Mouse (Mus musculus) cerebellum, postnatal 25 days (tissue): ENCODE measurements around the gene Prph.
A peak's percentile ranks its signal among the peaks of the same experiment; 100 is the strongest.
"Not testable (repeated sequence)": the region's sequence is repeated elsewhere in the genome, so short reads cannot be mapped to it uniquely, and the experiment has no call there.

Experiments
- DNase-seq, 2 experiments: peaks; one replicate each; pipeline ENCODE4 v3.0.0; 2021; ENCODE audit warnings: mixed read lengths in 2 of 2

The Prph gene

DNA sequence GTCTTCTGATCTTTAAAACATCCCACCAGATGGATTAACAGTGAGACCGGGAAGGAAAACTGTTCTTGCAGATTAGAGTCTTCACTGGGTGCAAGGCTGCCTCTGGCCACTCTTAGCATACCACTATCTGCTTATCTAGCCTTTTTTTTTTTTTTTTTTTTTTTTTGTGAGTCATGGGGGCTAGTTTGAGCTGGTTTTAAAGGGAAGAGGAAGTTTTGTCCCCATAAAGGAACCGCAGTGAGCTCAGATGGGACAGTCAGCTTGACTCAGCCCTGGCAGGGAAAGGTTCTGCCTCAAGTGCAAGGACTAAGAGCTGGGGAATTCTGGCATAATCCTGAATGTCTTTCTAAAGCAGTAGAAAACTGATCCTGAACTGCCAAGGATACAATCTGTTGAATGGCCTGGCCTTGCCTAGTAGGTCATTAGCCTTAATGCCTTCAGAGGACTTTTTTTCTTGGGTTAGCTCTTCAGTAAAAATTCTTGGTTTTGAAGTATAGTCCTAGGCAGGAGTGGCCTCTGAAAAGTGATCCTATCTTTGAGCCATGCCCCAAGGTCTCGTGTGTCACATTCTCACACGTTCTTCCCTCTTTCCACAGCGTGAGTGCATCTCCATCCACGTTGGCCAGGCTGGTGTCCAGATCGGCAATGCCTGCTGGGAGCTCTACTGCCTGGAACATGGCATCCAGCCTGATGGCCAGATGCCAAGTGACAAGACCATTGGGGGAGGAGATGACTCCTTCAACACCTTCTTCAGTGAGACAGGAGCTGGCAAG, 21.3 kb upstream of the Prph start:
- peak in 1 of 2 experiments; percentile 36 for DNase-seq

DNA sequence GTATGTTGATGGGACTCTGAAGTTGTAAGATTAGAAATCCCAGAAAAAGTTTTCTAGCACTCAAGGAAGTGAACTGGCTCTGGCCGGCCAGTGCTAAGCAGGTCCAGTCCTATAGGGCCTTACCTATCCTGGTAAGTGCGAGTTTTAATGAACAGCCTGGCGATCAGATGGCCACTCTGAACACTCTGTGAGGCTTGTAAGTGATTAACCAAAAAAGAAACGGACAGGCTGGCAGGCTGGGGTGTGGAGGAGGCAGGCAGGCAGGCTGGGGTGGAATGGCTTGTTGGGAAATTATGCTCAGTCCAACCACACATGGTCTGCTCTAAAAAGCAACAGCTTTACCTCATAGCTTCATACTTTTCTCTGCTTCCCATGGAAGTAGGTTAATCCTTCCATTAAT, 19.5 kb upstream of the Prph start:
- DNase-seq = no peak

DNA sequence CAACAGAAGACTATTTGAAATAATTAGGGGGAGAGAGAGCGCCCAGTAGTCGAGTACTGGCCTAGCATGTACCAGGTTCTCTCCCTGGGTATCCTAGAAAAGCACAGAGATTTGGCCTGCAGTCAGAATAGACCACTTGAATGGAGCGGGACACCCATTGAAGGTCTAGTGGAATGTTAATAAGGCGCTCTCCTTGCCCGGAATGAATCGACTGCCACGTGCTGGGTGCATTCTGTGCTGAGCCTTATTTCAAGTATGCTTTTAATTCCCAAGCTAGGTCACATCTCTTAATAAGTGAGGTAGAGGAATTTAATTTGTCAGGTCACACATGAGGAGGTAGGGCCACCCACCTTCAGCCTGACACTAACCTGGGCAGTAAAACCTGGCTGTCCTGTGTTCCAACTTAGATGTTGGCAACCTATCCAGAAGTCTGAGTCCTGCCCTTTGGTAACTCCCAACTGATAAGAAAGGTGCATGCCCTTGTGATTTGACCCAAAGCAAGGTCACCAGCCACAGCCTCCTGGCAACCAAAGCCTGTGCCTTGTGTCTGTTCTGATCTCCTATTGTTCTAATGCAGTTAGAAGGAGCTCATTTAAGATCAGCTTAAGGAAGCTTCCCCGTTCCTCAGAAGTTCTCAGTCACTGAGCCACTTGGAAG, 18.6 kb upstream of the Prph start:
- DNase-seq = no peak

DNA sequence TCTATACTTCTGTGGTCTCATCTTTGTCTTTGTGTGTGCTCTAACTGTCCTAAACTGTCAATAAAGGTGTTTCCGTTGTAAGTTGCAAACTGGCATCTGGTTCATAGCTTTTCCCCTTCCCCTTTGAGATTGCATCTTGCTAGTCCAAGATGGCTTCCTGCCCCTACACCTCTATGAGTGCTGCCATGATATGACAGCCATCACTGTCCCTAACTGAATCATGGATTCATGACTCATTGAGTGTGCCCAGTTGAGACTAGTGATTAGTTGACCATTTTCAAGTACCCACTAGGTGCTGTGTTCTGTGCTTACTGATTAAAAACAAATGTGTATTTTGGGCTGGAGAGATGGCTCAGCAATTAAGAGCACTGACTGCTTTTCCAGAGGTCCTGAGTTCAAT, 16.9 kb upstream of the Prph start:
- DNase-seq = no peak

DNA sequence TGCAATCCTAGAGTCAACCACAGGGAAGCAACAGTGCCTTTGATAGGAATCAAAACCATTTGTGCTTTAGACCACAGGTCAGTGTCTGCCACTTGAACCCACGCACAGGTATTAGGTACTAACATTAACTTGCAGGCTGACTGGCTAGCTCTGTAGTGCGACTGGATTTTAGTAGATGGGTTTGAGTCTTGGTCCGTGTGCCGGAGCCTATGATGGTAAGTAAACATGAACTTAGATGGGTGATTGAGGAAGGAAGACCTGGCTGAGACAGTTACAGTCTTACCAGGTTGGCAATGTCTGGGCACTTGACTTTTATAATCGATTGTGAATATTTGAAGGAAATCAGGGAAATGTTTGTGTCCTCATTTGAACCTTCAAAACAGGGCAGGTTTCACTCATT, 16.2 kb upstream of the Prph start:
- DNase-seq = no peak

DNA sequence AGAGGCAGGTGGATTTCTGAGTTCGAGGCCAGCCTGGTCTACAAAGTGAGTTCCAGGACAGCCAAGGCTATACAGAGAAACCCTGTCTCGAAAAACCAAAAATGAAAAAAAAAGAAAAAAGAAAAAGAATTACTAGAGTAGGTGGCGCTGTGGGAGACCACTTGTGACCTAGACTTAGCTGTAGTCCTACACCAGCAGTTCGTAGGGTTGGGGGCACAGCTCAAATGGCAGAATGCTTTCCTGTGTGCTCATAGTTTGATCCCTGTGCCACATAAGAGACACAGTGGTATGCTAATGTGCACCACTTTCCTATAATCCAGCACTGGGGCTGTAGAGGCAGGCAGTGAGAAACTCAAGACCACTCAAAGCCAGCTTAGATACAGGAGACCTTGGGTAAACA, 15.7 kb upstream of the Prph start:
- DNase-seq = no peak

DNA sequence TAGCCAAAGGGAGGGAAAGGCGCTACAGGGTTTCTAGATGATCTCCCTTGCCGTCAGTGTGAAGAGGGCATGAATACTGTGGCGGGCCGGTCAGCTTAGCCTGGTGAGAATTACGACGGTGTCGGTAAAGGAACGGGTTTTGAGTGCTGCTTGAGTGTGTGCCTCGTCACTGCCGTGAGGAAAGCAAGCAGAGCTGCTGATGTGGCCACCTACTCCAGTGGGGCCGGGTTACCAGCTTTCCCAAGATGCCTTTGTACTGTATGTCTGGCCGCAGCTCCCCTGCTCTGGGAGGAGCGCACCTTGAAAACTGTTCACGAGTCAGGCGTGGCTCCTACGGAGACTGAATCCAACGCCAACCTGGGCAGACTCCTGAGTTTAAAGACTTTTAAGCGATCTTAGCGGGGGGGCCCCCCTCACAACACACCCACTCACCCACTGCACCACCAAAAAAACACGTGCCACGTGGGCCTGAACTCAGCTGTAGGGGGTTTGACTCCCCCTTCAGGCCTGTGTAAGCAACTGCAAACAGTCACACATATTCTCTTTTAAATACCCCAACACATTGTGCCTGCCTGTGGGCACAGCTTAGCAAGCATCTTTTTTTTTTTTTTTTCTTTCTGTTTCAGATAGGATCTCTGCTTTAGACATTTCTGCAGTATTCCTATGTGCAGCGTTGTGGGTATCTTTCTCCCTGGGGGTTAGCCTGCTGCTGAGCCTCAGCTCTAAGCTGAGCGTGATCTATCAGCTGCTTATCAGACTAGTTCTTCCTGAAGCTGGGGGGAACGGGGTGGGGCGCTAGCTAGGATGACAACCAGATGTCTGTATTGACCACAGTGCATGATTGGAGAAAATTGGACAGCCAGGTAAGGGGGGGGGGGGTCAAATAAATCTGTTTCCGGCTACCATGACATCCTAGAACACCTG, 14.7 kb upstream of the Prph start:
- no peak for DNase-seq

DNA sequence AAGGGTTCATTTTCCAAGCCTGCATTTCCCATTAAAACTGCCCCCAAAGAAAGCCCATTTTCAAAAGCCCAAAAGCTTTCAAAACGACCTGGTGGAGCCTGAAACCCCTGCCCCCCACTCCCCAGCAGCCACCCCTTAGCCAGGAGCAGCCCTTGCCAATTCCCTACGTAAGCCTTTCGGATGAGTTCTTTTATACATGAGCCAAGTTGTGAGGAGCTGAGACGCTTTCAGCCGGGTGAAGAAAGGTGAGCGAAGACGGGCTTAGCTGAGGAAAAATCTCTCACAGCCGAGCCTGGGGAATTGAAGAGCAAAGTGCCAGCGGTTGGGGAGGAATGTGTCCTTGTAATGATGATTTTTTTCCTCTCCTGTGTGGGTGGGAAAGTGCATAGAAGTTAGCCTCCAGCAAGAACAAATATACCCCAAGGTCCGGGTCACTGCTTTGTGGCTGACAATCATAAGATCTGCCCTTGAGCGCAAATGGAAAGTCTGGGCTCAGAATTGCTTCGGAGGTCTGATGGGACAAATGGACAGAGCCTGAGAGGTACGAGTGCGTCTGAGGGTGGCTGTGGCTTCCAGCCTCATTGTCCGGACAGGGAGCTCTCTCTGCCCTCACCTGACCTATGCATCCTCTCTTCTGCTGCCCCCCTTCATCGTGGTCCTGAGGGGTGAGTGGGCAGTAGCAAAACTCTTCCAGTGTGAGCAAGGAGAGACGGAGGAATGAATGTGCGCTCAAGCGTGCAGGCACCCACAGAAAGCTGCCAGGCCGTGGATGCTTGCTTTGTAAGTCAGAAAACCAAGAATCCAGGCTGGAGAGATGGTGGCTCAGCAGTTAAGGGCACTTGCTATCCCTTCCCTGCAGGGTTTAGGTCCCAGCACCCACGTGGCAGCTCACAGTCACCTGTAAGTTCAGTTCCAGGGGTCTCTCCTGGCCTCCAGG, 13.8 kb upstream of the Prph start:
- DNase-seq = no peak

DNA sequence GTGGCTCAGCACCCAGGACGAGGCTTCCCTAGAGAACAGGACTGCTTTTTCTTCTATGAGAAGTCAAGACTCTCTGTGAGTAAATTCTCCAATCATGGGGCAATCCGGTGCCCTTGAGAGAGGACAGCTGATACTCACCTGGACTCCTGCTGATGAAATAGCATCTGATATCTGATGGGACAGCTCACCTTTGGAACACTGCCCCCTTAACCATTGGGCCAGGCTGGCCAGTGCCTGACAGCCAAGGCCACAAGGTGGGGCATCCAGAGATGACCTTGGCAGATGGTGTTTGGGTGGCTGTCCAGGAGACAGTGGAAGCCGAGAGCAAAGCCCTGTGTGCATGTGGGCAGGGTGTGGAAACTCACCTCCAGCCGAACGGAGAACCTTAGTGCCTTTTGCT, 12.6 kb upstream of the Prph start:
- DNase-seq = no peak

DNA sequence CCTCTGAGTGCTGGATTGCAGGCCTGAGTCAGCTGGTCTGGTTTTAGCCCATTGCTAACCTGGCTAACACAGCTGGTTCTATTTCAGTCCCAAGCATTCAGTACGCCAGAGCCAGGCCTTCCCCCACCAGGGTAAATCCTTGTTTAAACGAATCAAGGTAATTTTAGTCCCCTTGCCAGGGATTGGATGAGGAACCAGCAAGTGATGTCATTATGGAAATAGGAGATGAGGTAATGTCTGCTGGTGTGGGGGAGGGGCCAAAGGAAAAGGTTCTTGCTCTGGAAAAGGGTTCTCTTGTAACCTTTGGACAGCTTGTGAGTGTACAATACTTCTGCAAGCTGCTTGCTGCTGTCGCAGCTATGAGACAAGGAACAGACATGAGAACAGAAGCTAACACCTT, 10.1 kb upstream of the Prph start:
- no peak for DNase-seq

DNA sequence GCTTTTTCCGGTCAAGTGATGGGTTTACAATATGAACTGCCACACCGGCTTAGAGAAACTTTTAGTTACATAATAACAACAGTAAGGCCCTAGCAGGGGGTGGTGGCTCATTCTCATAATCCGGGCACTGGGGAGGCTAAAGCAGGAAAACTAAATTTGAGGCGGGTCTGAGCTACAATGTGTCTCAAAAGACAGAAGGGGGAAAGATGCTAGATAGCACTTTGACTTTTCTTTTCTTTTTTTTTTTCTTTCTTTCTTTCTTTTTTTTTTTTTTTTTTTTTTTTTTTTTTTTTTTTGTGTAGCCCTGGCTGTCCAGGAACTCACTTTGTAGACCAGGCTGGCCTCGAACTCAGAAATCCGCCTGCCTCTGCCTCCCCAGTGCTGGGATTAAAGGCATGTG, 9.2 kb upstream of the Prph start:
- DNase-seq = not testable (repeated sequence)

DNA sequence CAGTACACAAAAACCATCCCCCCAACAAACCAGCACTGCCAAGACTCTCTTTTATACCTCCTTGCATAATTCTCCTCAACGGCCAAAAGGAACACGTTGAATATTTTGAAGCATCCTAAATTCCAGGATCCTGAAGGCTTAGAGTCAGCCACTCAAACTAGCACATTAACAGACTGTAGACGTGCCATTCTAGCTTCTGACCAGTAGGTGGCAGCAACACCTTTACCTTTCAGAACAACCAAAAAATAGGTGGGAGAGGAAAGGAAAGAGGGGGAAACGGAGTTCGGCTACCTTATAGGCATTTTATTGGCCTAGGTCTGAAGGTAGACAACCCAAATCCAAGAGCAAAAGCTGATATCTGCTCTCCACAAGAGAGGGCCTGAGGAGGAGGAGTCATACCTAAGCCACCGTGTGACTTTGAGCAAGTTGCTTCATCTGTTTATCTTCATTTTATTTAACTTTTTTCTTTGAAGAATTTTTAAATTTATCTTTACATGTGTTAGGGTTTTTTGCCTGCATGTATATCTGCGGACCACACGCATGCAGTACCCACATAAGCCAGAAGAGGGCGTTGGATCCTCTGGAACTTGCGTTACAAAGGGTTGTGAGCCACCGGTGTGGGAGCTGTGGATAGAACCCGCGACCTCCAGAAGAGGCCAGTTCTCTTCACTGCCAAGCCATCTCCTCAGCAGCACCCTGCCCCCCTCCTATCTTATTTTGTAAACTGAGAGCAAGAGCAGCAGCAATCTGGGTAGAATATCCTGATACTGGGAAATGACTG, 5.3 kb upstream of the Prph start:
- DNase-seq = peak; percentile 64 to 69

DNA sequence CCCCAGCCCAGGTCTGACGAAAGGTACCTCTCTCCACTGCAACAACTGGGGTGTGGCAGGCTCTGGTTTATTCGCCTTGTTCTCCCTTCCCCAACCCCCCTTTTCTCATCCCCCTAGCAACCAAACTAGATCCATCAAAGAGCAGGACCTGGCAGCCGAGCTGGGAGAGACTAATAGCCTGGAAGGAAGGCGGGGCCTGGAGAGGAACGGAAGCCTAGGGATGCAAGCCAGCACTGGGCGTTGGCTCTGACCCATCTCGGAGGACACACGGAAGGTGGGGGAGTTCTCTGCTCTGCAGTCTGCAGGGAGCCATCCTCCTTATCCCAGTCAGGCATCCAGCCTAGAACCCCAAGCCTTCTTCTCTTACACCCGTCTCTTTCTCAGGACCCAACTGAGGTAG, 1.6 kb upstream of the Prph start:
- no peak for DNase-seq

DNA sequence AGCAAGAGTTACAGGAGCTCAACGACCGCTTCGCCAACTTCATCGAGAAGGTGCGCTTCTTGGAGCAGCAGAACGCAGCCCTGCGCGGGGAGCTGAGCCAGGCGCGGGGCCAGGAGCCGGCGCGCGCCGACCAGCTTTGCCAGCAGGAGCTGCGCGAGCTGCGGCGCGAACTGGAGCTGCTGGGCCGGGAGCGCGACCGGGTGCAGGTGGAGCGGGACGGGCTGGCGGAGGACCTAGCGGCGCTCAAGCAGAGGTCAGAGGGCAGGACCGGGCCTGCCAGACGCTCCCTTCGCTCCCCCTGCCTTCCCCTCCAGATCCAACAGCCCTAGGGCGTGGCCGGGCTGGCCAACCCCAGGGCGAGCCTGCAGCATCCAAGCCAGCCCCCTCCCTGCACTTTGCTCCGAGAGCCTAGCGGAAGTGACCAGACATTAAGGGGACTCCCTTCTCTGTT, 562 bp downstream of the Prph start:
- DNase-seq = peak; percentile 54 to 70

DNA sequence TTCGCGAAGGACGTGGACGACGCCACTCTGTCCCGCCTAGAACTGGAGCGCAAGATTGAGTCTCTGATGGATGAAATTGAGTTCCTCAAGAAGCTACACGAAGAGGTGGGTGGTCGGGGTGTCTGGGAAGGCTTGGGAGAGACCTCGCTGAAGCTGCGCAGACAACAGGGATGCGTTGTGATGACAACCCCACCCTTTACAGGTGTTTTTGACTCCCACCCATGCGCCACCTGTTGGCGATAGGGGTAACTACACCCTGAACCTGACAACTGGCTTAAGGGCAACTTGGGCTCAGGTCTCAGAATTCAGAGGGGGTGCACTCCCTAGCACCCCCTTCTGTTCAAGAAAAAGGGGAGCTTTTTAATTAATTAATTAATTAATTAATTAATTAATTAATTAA, 1.4 kb downstream of the Prph start:
- DNase-seq = peak; percentile 34 to 65

DNA sequence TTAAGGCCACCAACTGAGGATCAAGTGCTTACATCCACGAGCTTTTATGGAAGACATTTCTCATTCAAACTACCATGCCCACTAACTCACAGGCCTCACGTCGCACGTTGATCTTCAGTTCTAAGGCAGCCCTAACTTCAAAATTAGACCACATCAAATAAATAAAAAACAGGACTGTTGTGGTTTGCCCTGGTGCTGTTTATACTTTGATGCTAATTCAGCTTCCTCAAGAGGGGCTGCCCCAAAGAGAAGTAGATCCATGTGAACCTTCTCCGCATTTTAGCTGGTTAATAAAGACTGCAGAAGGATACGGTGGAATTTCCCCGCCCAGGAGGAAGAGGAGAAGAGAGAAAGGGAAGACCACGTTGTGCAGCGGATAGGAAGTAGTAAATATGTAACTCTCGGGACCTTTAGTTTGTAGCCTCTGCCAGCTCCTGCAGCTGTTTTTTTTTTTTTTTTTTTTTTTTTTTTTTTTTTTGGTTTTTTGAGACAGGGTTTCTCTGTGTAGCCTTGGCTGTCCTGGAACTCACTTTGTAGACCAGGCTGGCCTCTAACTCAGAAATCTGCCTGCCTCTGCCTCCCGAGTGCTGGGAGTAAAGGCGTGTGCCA, 10.7 kb downstream of the Prph start:
- DNase-seq = no peak

DNA sequence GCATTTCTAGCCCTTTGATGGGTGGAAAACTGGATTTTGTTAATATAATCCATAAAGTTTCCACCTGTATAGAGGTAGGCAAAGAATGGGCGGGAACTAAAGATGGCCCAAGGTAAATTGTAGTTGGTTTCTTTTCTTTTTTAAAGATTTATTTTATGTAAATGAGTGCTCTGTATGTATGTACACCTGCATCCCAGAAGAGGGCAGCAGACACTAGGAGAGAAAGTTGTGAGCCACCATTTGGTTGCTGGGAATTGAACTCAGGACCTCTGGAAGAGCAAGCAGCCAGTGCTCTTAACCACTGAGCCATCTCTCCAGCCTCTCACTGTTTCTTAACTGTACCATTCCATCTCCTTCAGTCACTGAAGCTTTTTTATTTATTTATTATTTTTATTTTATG, 17.0 kb downstream of the Prph start:
- no peak for DNase-seq

DNA sequence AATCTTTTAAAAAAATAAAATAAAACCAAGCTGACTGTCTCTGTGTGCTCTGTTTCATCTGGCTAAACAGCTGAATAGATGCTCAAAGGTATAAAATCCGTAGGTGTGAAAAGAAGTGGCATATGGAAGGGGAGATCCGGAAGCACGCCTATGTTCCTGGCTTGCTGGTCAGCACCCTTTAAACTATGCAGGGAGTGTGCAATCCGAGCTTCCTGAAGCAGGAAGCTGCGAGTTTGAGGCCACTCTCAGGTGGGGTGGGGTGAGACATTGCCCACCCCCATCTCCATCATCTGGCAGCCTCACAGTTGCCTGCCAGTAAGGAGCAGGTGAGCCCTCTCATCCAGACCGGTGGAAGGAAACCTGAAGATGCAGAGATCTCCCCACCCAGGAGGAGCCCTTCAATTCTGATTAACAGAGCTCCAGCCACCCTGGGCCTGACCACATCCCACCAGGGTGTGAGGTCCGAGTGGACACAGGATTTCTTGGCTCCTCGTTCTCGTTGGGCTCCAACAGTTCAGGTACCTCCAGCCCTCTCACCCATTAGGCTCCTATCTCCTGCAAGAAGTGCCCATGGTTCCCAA, 19.1 kb downstream of the Prph start, which contains the start of gene Troap:
TSS of gene Troap (plus strand) at position 557 of the 581 bp plus-strand sequence.
- no peak for DNase-seq

DNA sequence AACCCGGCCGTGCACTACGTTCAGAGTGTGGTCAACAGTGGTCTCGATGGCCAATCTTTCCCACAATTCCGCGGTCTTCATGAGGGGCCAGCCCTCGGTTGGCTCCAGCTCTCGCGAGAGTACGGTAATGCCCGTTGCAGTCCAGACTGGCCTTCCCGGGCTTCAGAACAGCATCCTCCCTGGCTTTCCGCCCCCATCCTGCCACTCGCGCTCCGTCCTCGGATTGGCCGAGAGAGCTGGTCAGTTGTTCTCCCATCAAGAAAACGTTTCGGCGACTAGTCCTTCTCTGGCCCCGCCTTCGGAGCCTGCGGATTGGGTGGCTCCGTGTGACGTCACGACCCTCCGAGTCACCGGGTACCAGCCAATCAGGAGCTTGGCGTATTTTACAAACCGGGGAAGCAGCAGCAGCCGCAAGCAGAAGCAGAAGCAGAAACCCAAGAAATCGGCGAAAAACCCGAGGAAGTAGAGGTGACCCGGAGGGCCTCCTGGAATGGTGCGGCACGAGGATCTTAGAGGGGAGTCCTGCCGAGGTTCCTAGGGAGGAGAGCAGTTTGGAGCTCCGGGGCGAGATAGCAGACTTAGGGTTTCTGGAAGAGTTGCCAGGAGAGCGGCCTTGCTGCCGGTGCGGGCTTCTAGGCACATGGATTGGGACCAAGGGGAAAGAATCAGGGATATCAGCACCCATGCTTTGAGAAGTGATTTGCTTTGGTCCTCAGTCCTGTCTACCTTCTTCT, 19.8 kb downstream of the Prph start:
- peak; percentile 99 for DNase-seq

DNA sequence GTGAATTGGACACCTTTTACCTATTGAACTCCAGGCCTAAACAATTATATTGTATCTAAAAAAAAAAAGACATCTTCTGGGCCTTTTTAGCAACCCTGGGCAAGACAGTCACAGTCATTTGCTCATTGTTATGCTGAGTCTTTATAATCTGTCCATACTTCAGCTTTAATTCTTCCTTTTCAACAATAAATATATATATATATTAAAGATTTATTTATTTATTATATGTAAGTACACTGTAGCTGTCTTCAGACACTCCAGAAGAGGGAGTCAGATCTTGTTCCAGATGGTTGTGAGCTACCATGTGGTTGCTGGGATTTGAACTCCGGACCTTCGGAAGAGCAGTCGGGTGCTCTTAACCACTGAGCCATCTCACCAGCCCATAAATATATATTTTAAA, 21.0 kb downstream of the Prph start:
- not testable (repeated sequence) for DNase-seq
